Mouse (Mus musculus): ENCODE results near the gene AA986860.

- TF ChIP-seq CTCF (IDR thresholded peaks at IDR 0.05; ENCODE audit: borderline replicate concordance, extremely low read depth, insufficient read depth, insufficient read length) (no peak), POLR2A (IDR thresholded peaks at IDR 0.05; ENCODE audit: borderline replicate concordance, extremely low read depth, insufficient read depth, insufficient read length, poor library complexity, severe bottlenecking) (no peak)
Observed at GRCm38 (mm10) chr1:130775234-130775633, 43.5 kb downstream of the AA986860 start.

Data from brain, embryonic 14.5 days (tissue).